Mouse (Mus musculus) cortical plate, adult 2 months (tissue): ENCODE measurements around the gene Qpct. TPM values are rescaled to one million over a fixed set of nuclear protein-coding genes. Genes with fewer than 3 reads are reported as not detected.

ENCODE experiments used
- H3K27ac ChIP-seq: fragments of 200-500 bp; 2 replicates; pipeline ENCODE4 v1.5.1; 2012; ENCODE audit warnings: low read length, control low read depth, inconsistent platforms; ENCODE audit not compliant: insufficient read depth
- H3K4me1 ChIP-seq: fragments of 200-500 bp; 2 replicates; pipeline ENCODE4 v1.6.1; 2011; ENCODE audit warnings: low read length; ENCODE audit not compliant: control insufficient read depth, insufficient read depth
- H3K4me3 ChIP-seq: fragments of 200-500 bp; 2 replicates; pipeline ENCODE4 v1.5.1; 2011; ENCODE audit warnings: mild to moderate bottlenecking, low read length, control low read depth; ENCODE audit not compliant: insufficient read depth
- CTCF ChIP-seq: fragments of 200-500 bp; IDR thresholded peaks from 2 replicates; pipeline ENCODE4 v1.5.1; 2011; ENCODE audit warnings: mild to moderate bottlenecking, control low read depth, low read length; ENCODE audit not compliant: insufficient read depth; ENCODE audit errors: extremely low read depth
- POLR2A ChIP-seq: fragments of 200-500 bp; IDR thresholded peaks from 2 replicates; pipeline ENCODE4 v1.6.1; 2011; ENCODE audit warnings: mild to moderate bottlenecking, low read length, control low read depth; ENCODE audit not compliant: insufficient read depth; ENCODE audit errors: extremely low read depth
- polyA plus RNA-seq: library from polyadenylated mRNA; depleted of rRNA; stranded (reverse); fragments of >200 nt; gene quantifications from 2 replicates; pipeline ENCODE4 v1.2.3, GENCODE M21; 2012

Qpct gene
- polyA plus RNA-seq, 1 experiment: 12.0 TPM

- 0 out of 2 replicates have a peak overlapping the region, but pooled peaks have one; percentile 40 for H3K27ac ChIP-seq
- TF ChIP-seq CTCF (no peak), POLR2A (no peak)
- peaks cover 3% of the 10 kb centered on the region; the same call in 1 of the 2 replicates for H3K4me1 ChIP-seq
- H3K4me3 ChIP-seq: no peak overlapping the region
These were observed 18.2 kb downstream of the Qpct start for GRCm38 (mm10) chr17:79069766-79070480.

DNA sequence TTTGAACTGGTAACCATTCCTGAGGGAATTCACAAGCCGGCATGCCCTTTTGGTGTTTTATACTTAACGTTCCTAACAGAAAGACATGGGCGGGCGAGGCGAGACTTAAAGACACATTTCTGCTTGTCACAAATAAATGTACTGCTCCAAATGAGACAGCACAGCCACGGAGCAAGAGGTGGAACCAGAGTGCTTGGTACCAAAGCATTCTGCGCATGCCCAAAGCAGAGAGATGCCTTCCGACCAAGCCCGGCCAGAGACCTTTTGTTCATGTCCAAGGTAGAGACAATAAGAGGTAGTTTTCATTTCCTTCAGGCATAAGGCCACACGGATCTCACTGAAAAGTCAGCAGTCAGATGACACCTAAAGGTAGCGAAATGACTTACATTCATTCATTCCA lies 20.2 kb downstream of the Qpct start:
- Histone ChIP-seq H3K27ac (no peak overlapping the region), H3K4me3 (no peak overlapping the region), H3K4me1 (peaks cover 3% of the 10 kb centered on the region; the same call in 1 of the 2 replicates)
- TF ChIP-seq CTCF (no peak), POLR2A (no peak)

DNA sequence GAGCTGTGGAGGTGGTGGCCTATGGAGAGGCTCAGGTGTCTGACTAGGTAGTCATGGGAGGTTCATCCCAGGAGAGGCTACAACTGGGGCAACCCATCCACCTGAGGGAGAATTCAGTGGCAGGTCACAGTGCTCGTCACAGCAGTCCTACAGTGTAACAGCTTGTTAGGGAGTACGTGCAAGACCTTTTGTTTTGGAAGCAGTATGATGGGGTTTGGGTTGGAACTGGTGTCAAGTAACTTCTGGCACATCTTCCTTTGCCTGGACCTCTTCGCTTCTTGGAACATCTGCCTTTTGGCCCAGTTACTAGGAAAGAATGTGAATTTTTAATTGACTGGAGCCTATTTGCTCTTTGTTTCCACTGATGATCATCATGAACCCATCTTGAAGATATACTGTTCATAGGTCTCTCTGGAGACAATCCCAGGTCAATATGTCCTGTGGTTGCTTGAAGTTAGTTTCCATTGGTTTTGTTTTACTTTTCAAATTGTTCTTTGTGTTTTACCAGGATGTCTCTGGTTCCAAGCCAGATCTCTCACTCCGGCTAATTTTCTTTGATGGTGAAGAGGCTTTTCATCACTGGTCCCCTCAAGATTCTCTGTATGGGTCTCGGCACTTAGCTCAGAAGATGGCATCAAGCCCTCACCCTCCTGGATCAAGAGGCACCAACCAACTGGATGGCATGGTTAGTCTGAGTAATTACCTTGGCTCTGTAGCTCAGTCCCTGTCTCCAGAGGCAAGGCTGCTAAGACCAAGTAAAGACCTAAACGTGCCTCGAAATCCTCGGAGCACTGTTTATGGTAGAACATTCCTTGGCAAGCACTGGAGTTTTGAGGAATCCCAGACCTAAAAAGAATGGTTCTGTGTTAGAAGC lies 25.5 kb downstream of the Qpct start:
- TF ChIP-seq CTCF: no peak
- no peak for TF ChIP-seq POLR2A
- Histone ChIP-seq H3K27ac (no peak overlapping the region), H3K4me3 (no peak overlapping the region), H3K4me1 (no peaks in the 10 kb centered on the region)

DNA sequence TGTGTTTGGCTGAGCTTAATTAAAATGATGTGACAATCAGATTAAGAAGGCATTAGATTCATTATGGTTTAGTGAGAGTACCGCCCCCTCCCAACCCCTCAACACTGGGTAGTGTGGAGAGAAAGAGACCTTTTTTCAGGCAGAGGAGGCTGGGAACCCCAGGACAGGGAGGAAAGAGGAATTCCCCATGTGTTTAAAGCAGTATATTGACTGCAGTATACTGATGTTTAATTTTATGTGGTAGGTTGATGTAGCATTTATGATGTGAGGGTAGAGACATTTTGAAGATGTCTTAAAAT lies 26.1 kb downstream of the Qpct start:
- H3K4me1 ChIP-seq: no peaks in the 10 kb centered on the region
- no peak overlapping the region for H3K27ac ChIP-seq
- H3K4me3 ChIP-seq: no peak overlapping the region
- no peak for TF ChIP-seq CTCF
- TF ChIP-seq POLR2A: no peak

DNA sequence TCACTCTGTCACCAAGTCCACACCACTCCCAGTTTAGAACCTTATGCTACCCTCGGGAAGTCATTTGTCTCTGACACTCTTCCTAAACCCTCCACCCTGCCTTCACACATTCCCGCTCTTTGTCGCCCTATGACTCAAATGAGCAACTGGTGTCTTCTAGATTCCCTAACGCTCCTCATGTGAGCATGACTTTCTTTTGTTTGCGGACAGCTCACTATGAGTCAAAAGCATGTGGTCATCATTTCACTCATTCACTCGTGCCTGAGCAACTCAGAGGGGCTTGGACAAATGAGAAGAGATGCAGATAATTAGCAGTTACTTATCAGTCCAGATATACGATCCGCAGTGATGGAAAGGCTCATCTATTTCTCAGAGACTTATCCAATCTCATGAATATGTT lies 26.5 kb downstream of the Qpct start:
- TF ChIP-seq CTCF (no peak), POLR2A (no peak)
- Histone ChIP-seq H3K4me1 (no peaks in the 10 kb centered on the region), H3K27ac (no peak overlapping the region), H3K4me3 (no peak overlapping the region)

- no peak overlapping the region for H3K4me3 ChIP-seq
- no peaks in the 10 kb centered on the region; the same call in 1 of the 2 replicates for H3K4me1 ChIP-seq
- H3K27ac ChIP-seq: no peak overlapping the region
- TF ChIP-seq CTCF (no peak), POLR2A (no peak)
These were observed 40.0 kb downstream of the Qpct start for GRCm38 (mm10) chr17:79091710-79092109.

GRCm38 (mm10) chr17:79093286-79093975 lies 41.7 kb downstream of the Qpct start:
- no peak overlapping the region for H3K4me3 ChIP-seq
- H3K27ac ChIP-seq: no peak overlapping the region
- H3K4me1 ChIP-seq: no peaks in the 10 kb centered on the region; the same call in 1 of the 2 replicates
- no peak for TF ChIP-seq POLR2A
- no peak for TF ChIP-seq CTCF

DNA sequence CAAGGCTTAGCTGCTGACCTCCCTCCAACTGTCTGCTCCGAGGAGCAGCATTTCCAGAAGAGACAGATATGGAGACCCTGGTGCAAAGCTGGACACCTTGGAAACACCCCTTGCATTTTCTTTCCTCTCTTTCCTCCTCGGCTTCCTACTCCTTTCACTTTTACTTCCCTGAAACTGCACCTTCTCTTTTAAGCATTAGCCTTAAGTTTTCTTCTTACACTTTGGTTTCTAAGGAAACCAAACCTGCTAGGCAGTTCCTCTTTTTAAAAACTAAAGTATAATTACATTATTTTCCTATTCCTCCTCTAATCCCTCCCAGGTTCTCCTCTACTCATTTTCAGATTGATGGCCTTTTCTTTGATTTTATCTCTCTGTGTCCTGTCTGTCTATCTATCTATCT lies 43.9 kb downstream of the Qpct start:
- TF ChIP-seq POLR2A: no peak
- no peak for TF ChIP-seq CTCF
- no peak overlapping the region for H3K4me3 ChIP-seq
- H3K4me1 ChIP-seq: peaks cover 1% of the 10 kb centered on the region
- H3K27ac ChIP-seq: no peak overlapping the region

GRCm38 (mm10) chr17:79099866-79100265 lies 48.2 kb downstream of the Qpct start:
- Histone ChIP-seq H3K4me1 (peaks cover 1% of the 10 kb centered on the region; the same call in 1 of the 2 replicates), H3K4me3 (no peak overlapping the region), H3K27ac (no peak overlapping the region)
- no peak for TF ChIP-seq POLR2A
- no peak for TF ChIP-seq CTCF
